In genomic region chr10:98146998-98147863, GRCm38 (mm10) we compare ENCODE assay signal across 23 mouse cellular contexts.
A peak's percentile ranks its signal among the peaks of the same experiment; 100 is the strongest.
DNase-seq lines count a peak whose midpoint lies in the region; ATAC-seq lines count a peak whose summit lies in the region.
"Had no signal": no experiment of that assay in that cellular context is flagged by ENCODE, and none has a peak within 500 bp of the region (broad histone marks: within the 10 kb centered on the region; RNA-seq: fewer than 3 reads in every experiment).

No protein-coding gene starts in this region.

- no peaks in the 10 kb centered on the region for H3K4me1 ChIP-seq in forebrain, embryonic 14.5 days (ENCODE audit: control insufficient read depth, insufficient read depth, low read length)
- H3K4me1 ChIP-seq in forebrain, embryonic 12.5 days: no peaks in the 10 kb centered on the region
- 0 out of 2 replicates have a peak, but pooled peaks cover 3% of the 10 kb centered on the region for H3K4me1 ChIP-seq in kidney, embryonic 16.5 days (ENCODE audit: insufficient read depth, low read length)
- no peaks in the 10 kb centered on the region for H3K4me1 ChIP-seq in lung, embryonic 16.5 days (replicated peaks; ENCODE audit: control insufficient read depth, insufficient read depth, low read length)
- no peaks in the 10 kb centered on the region for H3K4me1 ChIP-seq in stomach, embryonic 15.5 days
- H3K4me1 ChIP-seq: heart, embryonic 13.5 days; hindbrain, embryonic 13.5 days; midbrain, embryonic 15.5 days had no signal

- no peak overlapping the region for H3K4me2 ChIP-seq in forebrain, embryonic 14.5 days (ENCODE audit: low read length)
- H3K4me2 ChIP-seq in forebrain, embryonic 12.5 days: no peak overlapping the region
- H3K4me2 ChIP-seq in kidney, embryonic 16.5 days (replicated peaks; ENCODE audit: low read depth, low read length): no peak overlapping the region
- H3K4me2 ChIP-seq in lung, embryonic 16.5 days (ENCODE audit: low read depth, low read length): no peak overlapping the region
- no peak overlapping the region for H3K4me2 ChIP-seq in stomach, embryonic 15.5 days
- H3K4me2 ChIP-seq: heart, embryonic 13.5 days; hindbrain, embryonic 13.5 days; midbrain, embryonic 15.5 days had no signal

- ATAC-seq in forebrain, embryonic 14.5 days: no peak
- no peak for ATAC-seq in forebrain, embryonic 12.5 days (ENCODE audit: low FRiP score)
- ATAC-seq in kidney, embryonic 16.5 days (ENCODE audit: low FRiP score, low TSS enrichment): peak; percentile 73; the same call in 1 of the 2 replicates
- ATAC-seq in lung, embryonic 16.5 days (ENCODE audit: low read depth): peak; percentile 91
- ATAC-seq in stomach, embryonic 15.5 days (ENCODE audit: insufficient read depth, low FRiP score, low read depth): no peak
- ATAC-seq: CD4-positive, CD25-positive, alpha-beta regulatory T cell, adult 4 months; inflammation-experienced regulatory T-cells, adult 6 months; liver, postnatal 0 days; midbrain, embryonic 15.5 days; Patski had no signal

- H3K9ac ChIP-seq in forebrain, embryonic 14.5 days (ENCODE audit: low read length): no peak overlapping the region
- H3K9ac ChIP-seq in forebrain, embryonic 12.5 days: no peak overlapping the region
- H3K9ac ChIP-seq in kidney, embryonic 16.5 days (replicated peaks; ENCODE audit: low read length): no peak overlapping the region
- H3K9ac ChIP-seq in lung, embryonic 16.5 days (ENCODE audit: low read length): no peak overlapping the region
- H3K9ac ChIP-seq in stomach, embryonic 15.5 days: no peak overlapping the region
- H3K9ac ChIP-seq: heart, embryonic 13.5 days; hindbrain, embryonic 13.5 days; liver, postnatal 0 days; midbrain, embryonic 15.5 days had no signal

- H3K9me3 ChIP-seq in forebrain, embryonic 14.5 days (replicated peaks; ENCODE audit: control insufficient read depth, low read length): no peaks in the 10 kb centered on the region
- H3K9me3 ChIP-seq in forebrain, embryonic 12.5 days: no peaks in the 10 kb centered on the region
- no peaks in the 10 kb centered on the region for H3K9me3 ChIP-seq in kidney, embryonic 16.5 days (ENCODE audit: low read length)
- H3K9me3 ChIP-seq in lung, embryonic 16.5 days (ENCODE audit: control insufficient read depth, low read length): no peaks in the 10 kb centered on the region
- H3K9me3 ChIP-seq in stomach, embryonic 15.5 days: no peaks in the 10 kb centered on the region
- H3K9me3 ChIP-seq: heart, embryonic 13.5 days; hindbrain, embryonic 13.5 days; midbrain, embryonic 15.5 days had no signal

- H3K27me3 ChIP-seq in forebrain, embryonic 14.5 days (replicated peaks; ENCODE audit: control insufficient read depth, insufficient read depth, low read length): no peaks in the 10 kb centered on the region
- no peaks in the 10 kb centered on the region for H3K27me3 ChIP-seq in forebrain, embryonic 12.5 days
- no peaks in the 10 kb centered on the region for H3K27me3 ChIP-seq in kidney, embryonic 16.5 days (ENCODE audit: insufficient read depth, low read length)
- no peaks in the 10 kb centered on the region for H3K27me3 ChIP-seq in lung, embryonic 16.5 days (ENCODE audit: control insufficient read depth, insufficient read depth, low read depth, low read length)
- H3K27me3 ChIP-seq in stomach, embryonic 15.5 days (replicated peaks): no peaks in the 10 kb centered on the region
- H3K27me3 ChIP-seq: heart, embryonic 13.5 days; hindbrain, embryonic 13.5 days; midbrain, embryonic 15.5 days; Patski had no signal

- peak; percentile 34 for DNase-seq in forebrain, embryonic 14.5 days (ENCODE audit: low spot score)
- no peak for DNase-seq in kidney, postnatal 36 days
- no peak for DNase-seq in lung, postnatal 36 days
- DNase-seq in adrenal gland, postnatal 36 days: no peak
- DNase-seq: adrenal gland, adult 8-10 months; cerebellum, adult 11-12 months; gastrocnemius, postnatal 14 days; heart, adult 18-20 months; left cerebral cortex, postnatal 4 days; liver, postnatal 0 days had no signal

- WGBS in forebrain, embryonic 14.5 days: 82% methylated on average over 9 of the region's 9 CpGs
- 80% methylated on average over 9 of the region's 9 CpGs for WGBS in forebrain, embryonic 12.5 days
- 53% methylated on average over 9 of the region's 9 CpGs for WGBS in kidney, embryonic 16.5 days
- 40% methylated on average over 9 of the region's 9 CpGs for WGBS in lung, embryonic 16.5 days
- WGBS in stomach, embryonic 15.5 days: 53% methylated on average over 9 of the region's 9 CpGs

- H3K36me3 ChIP-seq in forebrain, embryonic 14.5 days (ENCODE audit: control insufficient read depth, insufficient read depth, low read length): no peaks in the 10 kb centered on the region
- no peaks in the 10 kb centered on the region for H3K36me3 ChIP-seq in forebrain, embryonic 12.5 days (replicated peaks)
- H3K36me3 ChIP-seq in kidney, embryonic 16.5 days (ENCODE audit: insufficient read depth, low read length): no peaks in the 10 kb centered on the region
- H3K36me3 ChIP-seq in lung, embryonic 16.5 days (ENCODE audit: control insufficient read depth, insufficient read depth, low read length): no peaks in the 10 kb centered on the region
- H3K36me3 ChIP-seq in stomach, embryonic 15.5 days: no peaks in the 10 kb centered on the region
- H3K36me3 ChIP-seq: heart, embryonic 13.5 days; hindbrain, embryonic 13.5 days; midbrain, embryonic 15.5 days had no signal

- H3K4me3 ChIP-seq in forebrain, embryonic 14.5 days (ENCODE audit: low read depth, low read length): no peak overlapping the region
- H3K4me3 ChIP-seq in forebrain, embryonic 12.5 days (replicated peaks): no peak overlapping the region
- H3K4me3 ChIP-seq in kidney, embryonic 16.5 days (ENCODE audit: low read length): no peak overlapping the region
- no peak overlapping the region for H3K4me3 ChIP-seq in lung, embryonic 16.5 days (ENCODE audit: low read length)
- no peak overlapping the region for H3K4me3 ChIP-seq in stomach, embryonic 15.5 days (replicated peaks)
- H3K4me3 ChIP-seq: erythroblast, embryonic 14.5 days; heart, embryonic 13.5 days; hindbrain, embryonic 13.5 days; left cerebral cortex, adult 2 months; midbrain, embryonic 15.5 days; myocyte had no signal

- no peak overlapping the region for H3K27ac ChIP-seq in forebrain, embryonic 14.5 days (ENCODE audit: low read depth, low read length)
- H3K27ac ChIP-seq in forebrain, embryonic 12.5 days: no peak overlapping the region
- H3K27ac ChIP-seq in kidney, embryonic 16.5 days (ENCODE audit: low read length): peak overlapping the region; percentile 55
- peak overlapping the region; percentile 88 for H3K27ac ChIP-seq in lung, embryonic 16.5 days (ENCODE audit: low read length)
- peak overlapping the region; percentile 41; the same call in 1 of the 2 replicates for H3K27ac ChIP-seq in stomach, embryonic 15.5 days
- H3K27ac ChIP-seq: heart, embryonic 13.5 days; hindbrain, embryonic 13.5 days; left cerebral cortex, adult 2 months; midbrain, embryonic 15.5 days had no signal

Comparison
In these comparisons a context has a peak if more than half of its experiments do, and no peak if none do; other contexts are left out.
1. ATAC-seq: peak in kidney, embryonic 16.5 days (single experiment) and lung, embryonic 16.5 days (single experiment); none in forebrain, embryonic 14.5 days (single experiment), forebrain, embryonic 12.5 days (single experiment) and stomach, embryonic 15.5 days (single experiment).
2. H3K27ac ChIP-seq: peak in kidney, embryonic 16.5 days (single experiment), lung, embryonic 16.5 days (single experiment) and stomach, embryonic 15.5 days (single experiment); none in forebrain, embryonic 14.5 days (single experiment) and forebrain, embryonic 12.5 days (single experiment).